Mouse (Mus musculus) small intestine, adult 2 months (tissue): ENCODE measurements around the gene Olfr211. TPM values are rescaled to one million over a fixed set of nuclear protein-coding genes. Genes with fewer than 3 reads are reported as not detected.
"Not testable (repeated sequence)": the region's sequence is repeated elsewhere in the genome, so short reads cannot be mapped to it uniquely, and the experiment has no call there.

Source experiments
- H3K27ac ChIP-seq: fragments of 200-500 bp; 2 replicates; pipeline ENCODE4 v1.5.1; 2012; ENCODE audit warnings: low read depth, low read length, control low read depth, inconsistent platforms; ENCODE audit not compliant: insufficient read depth
- H3K27me3 ChIP-seq: fragments of 200-500 bp; 2 replicates; pipeline ENCODE4 v1.6.1; 2012; ENCODE audit warnings: mild to moderate bottlenecking, moderate library complexity, low read length, inconsistent platforms; ENCODE audit not compliant: control insufficient read depth, insufficient read depth
- H3K36me3 ChIP-seq: fragments of 200-500 bp; 2 replicates; pipeline ENCODE4 v1.6.1; 2012; ENCODE audit warnings: mild to moderate bottlenecking, low read length, control low read depth, inconsistent platforms; ENCODE audit not compliant: control insufficient read depth, insufficient read depth
- H3K4me1 ChIP-seq: fragments of 200-500 bp; 2 replicates; pipeline ENCODE4 v1.6.1; 2012; ENCODE audit warnings: low read length, inconsistent platforms, mixed read lengths; ENCODE audit not compliant: control insufficient read depth, insufficient read depth, insufficient read length
- H3K4me3 ChIP-seq: fragments of 200-500 bp; 2 replicates; pipeline ENCODE4 v1.5.1; 2012; ENCODE audit warnings: low read depth, mild to moderate bottlenecking, control low read depth, inconsistent platforms, low read length, moderate library complexity
- CTCF ChIP-seq: fragments of 200-500 bp; IDR thresholded peaks from 2 replicates; pipeline ENCODE4 v1.5.1; 2012; ENCODE audit warnings: low read depth, mild to moderate bottlenecking, control low read depth, inconsistent platforms, low read length, moderate library complexity, mixed read lengths; ENCODE audit not compliant: insufficient replicate concordance, insufficient read length; ENCODE audit errors: extremely low read depth
- POLR2A ChIP-seq: fragments of 200-500 bp; IDR thresholded peaks from 2 replicates; pipeline ENCODE4 v1.6.1; 2012; ENCODE audit warnings: low read depth, mild to moderate bottlenecking, control low read depth, inconsistent platforms, low read length, moderate library complexity
- WGBS: fragments of 180-500 bp; shearing (Covaris S2); methylation state at CpG from one replicate; pipeline ENCODE4 v1.1.7; 2018; 5-methylcytosine and 5-hydroxymethylcytosine counted together
- polyA plus RNA-seq: library from polyadenylated mRNA; depleted of rRNA; stranded (reverse); fragments of >200 nt; gene quantifications from 2 replicates; pipeline ENCODE4 v1.2.3, GENCODE M21; 2012

The Olfr211 gene
- polyA plus RNA-seq, 1 experiment, result not detected

DNA sequence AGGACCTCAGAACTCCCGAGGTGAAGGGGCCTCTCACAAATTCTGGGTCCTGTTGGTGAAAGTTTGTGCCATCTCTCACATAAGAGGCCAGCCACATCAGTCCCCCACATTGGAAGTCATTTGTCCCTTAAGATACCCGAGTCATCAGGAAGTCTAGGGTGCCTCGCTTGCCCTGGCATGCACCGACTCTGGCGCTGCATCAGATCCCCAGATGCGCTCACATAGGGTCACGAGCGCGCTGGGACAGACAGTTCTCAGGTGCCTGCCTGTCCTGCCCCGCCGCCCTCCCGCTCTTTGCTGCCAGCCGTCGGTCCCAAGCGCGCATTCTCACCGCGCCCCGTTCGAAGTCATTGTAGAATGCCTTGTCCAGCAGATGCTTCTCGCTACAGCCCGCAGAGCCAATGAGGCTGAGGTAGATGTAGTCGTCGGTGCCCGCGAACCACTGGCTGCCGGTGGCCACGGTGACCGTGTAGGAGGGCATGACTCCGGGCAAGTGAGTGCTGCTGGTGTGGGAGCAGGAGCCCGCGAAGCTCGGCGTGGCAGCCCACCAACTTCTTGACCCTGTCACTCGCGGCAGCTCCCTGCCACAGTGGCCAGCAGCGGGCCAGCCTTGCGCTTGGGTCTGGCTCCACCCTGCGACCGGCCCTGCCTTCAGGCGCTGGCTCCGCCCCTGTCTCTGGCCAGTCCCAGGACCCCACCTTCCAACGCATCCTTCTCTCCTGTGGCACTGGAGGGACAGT lies 28.2 kb upstream of the Olfr211 start, which contains the start of gene Alox5:
Gene Alox5 (minus strand): TSS at position 635 of the 740 bp plus-strand sequence.
- H3K4me3 ChIP-seq, result peak within 1 kb of the TSS; percentile 53

GRCm38 (mm10) chr6:116468081-116468480 lies 20.8 kb upstream of the Olfr211 start:
- Histone ChIP-seq H3K4me1 (no peaks in the 10 kb centered on the region), H3K4me3 (no peak overlapping the region), H3K36me3 (no peaks in the 10 kb centered on the region), H3K27me3 (no peaks in the 10 kb centered on the region), H3K27ac (no peak overlapping the region)
- no peak for TF ChIP-seq POLR2A
- no peak for TF ChIP-seq CTCF
- WGBS, result 21% methylated on average over 3 of the region's 3 CpGs

More for the DNA sequence above, 28.2 kb upstream of the Olfr211 start, which contains the start of gene Alox5:
- 0 out of 2 replicates have a peak, but pooled peaks cover 7% of the 10 kb centered on the region for H3K27me3 ChIP-seq
- H3K27ac ChIP-seq, result 0 out of 2 replicates have a peak within 1 kb of the TSS, but pooled peaks have one; percentile 9
- peaks cover 4% of the 10 kb centered on the region for H3K4me1 ChIP-seq
- no peaks in the 10 kb centered on the region for H3K36me3 ChIP-seq
- no peak for TF ChIP-seq CTCF
- WGBS, result 3% methylated on average over 43 of the region's 43 CpGs

- no peaks in the 10 kb centered on the region for H3K36me3 ChIP-seq
- no peaks in the 10 kb centered on the region for H3K27me3 ChIP-seq
- 34% methylated on average over 1 of the region's 1 CpGs for WGBS
- H3K27ac ChIP-seq, result no peak overlapping the region
- no peak overlapping the region for H3K4me3 ChIP-seq
- TF ChIP-seq CTCF, result no peak
- no peak for TF ChIP-seq POLR2A
- H3K4me1 ChIP-seq, result no peaks in the 10 kb centered on the region
Measured at GRCm38 (mm10) chr6:116485081-116485480, 3.8 kb upstream of the Olfr211 start.

- 21% methylated on average over 1 of the region's 1 CpGs for WGBS
- TF ChIP-seq POLR2A (no peak), CTCF (no peak)
Measured at GRCm38 (mm10) chr6:116486833-116487232, 2.1 kb upstream of the Olfr211 start.

DNA sequence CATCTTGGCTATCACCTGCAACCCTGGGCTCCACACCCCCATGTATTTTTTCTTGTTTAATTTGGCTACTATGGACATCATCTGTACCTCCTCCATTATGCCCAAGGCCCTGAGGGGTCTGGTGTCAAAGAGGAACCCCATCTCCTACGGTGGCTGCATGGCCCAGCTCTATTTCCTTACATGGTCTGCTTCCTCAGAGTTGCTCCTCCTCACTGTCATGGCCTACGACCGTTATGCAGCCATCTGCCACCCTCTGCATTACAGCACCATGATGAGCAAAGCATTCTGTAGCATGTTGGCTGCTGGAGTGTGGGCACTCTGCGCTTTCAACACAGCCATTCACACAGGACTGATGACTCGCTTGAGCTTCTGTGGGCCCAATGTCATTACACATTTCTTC lies 4.9 kb downstream of the Olfr211 start:
- no peaks in the 10 kb centered on the region for H3K4me1 ChIP-seq
- H3K4me3 ChIP-seq, result no peak overlapping the region
- H3K27ac ChIP-seq, result no peak overlapping the region
- WGBS, result 77% methylated on average over 5 of the region's 5 CpGs
- TF ChIP-seq CTCF (no peak), POLR2A (no peak)
- no peaks in the 10 kb centered on the region for H3K36me3 ChIP-seq
- no peaks in the 10 kb centered on the region for H3K27me3 ChIP-seq

More at GRCm38 (mm10) chr6:116486833-116487232, 2.1 kb upstream of the Olfr211 start:
- H3K27ac ChIP-seq, result no peak overlapping the region
- no peaks in the 10 kb centered on the region for H3K36me3 ChIP-seq
- H3K4me1 ChIP-seq, result no peaks in the 10 kb centered on the region
- no peaks in the 10 kb centered on the region for H3K27me3 ChIP-seq
- no peak overlapping the region for H3K4me3 ChIP-seq

- no peak for TF ChIP-seq POLR2A
- no peak for TF ChIP-seq CTCF
- Histone ChIP-seq H3K27me3 (no peaks in the 10 kb centered on the region), H3K4me1 (no peaks in the 10 kb centered on the region)
Measured at GRCm38 (mm10) chr6:116495960-116496359, 7.1 kb downstream of the Olfr211 start.

DNA sequence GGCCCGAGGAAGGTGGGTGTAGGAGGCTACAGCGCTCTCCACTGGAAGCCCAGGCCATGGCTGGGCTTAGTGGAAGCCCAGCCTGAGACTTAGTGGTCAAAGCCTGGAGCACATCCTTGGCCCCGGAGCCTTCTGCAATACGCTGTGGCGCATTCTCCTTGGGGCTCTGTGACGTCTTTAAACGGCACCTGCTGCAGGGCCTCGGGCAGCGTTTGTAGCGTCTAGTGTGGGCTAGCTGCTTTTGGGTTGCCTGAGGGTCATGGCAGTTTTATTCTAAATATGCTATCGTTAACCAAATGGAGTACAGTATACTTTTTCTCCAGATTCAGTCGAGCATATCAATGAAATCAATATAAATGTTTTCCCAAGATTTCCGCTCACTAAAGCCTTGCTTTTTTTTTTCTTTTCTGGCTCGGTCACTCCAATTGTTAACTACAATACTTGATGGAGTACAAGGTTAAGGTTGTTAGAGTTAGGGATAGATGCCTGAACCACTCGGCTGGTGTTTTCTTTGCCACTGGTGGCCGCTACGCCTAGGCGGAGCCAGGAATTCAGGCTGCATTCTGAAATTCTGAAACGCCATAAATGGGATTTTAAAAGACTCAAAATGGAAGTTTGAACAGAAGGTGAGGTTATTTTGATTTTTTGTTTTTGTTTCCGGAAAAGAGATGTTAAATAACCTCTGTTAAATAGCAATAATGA lies 17.6 kb downstream of the Olfr211 start, which contains the start of gene Olfr212:
Gene Olfr212 (plus strand): TSS at position 215 of the 702 bp plus-strand sequence.
- H3K36me3 ChIP-seq, H3K27ac ChIP-seq, H3K27me3 ChIP-seq, H3K4me3 ChIP-seq, H3K4me1 ChIP-seq: not testable (repeated sequence)
- WGBS, result 91% methylated on average over 20 of the region's 20 CpGs

More at GRCm38 (mm10) chr6:116495960-116496359, 7.1 kb downstream of the Olfr211 start:
- WGBS, result 74% methylated on average over 1 of the region's 1 CpGs
- no peak overlapping the region for H3K4me3 ChIP-seq
- no peak overlapping the region for H3K27ac ChIP-seq
- H3K36me3 ChIP-seq, result no peaks in the 10 kb centered on the region
